Mouse (Mus musculus) kidney, postnatal 10 days (tissue): ENCODE measurements around the gene Clpp.
A peak's percentile ranks its signal among the peaks of the same experiment; 100 is the strongest.

Experiments used
- DNase-seq: peaks from one replicate; pipeline ENCODE4 v3.0.0; 2021; ENCODE audit warnings: mixed read lengths

Clpp gene

GRCm38 (mm10) chr17:56990115-56990746 is at the start of gene Clpp:
Clpp (plus strand) TSS chr17:56990305.
- DNase-seq: peak; percentile 97

- peak; percentile 66 for DNase-seq
These were observed 39.2 kb upstream of the Clpp start for GRCm38 (mm10) chr17:56950915-56951314.

- no peak for DNase-seq
These were observed 37.5 kb upstream of the Clpp start for GRCm38 (mm10) chr17:56952639-56953038.

- no peak for DNase-seq
These were observed 35.2 kb upstream of the Clpp start for GRCm38 (mm10) chr17:56954871-56955270.

- no peak for DNase-seq
These were observed 32.2 kb upstream of the Clpp start for GRCm38 (mm10) chr17:56957763-56958429.

- DNase-seq: no peak
These were observed 31.4 kb upstream of the Clpp start for GRCm38 (mm10) chr17:56958667-56959066.

- DNase-seq: no peak
These were observed 28.2 kb upstream of the Clpp start for GRCm38 (mm10) chr17:56961880-56962279.

GRCm38 (mm10) chr17:56962642-56963405 is 27.3 kb upstream of the Clpp start:
- DNase-seq: no peak

GRCm38 (mm10) chr17:56963646-56964045 is 26.5 kb upstream of the Clpp start:
- DNase-seq: no peak

- no peak for DNase-seq
These were observed 20.8 kb upstream of the Clpp start for GRCm38 (mm10) chr17:56969321-56969720.

GRCm38 (mm10) chr17:56970081-56970480 is 20.0 kb upstream of the Clpp start:
- no peak for DNase-seq

- no peak for DNase-seq
These were observed 16.0 kb upstream of the Clpp start for GRCm38 (mm10) chr17:56973956-56974707.

GRCm38 (mm10) chr17:56974708-56975240 is 15.3 kb upstream of the Clpp start:
- DNase-seq: no peak

GRCm38 (mm10) chr17:56975391-56975790 is 14.7 kb upstream of the Clpp start:
- no peak for DNase-seq

GRCm38 (mm10) chr17:56976531-56977390 is 13.3 kb upstream of the Clpp start:
- DNase-seq: no peak

GRCm38 (mm10) chr17:56979524-56979923 is 10.6 kb upstream of the Clpp start:
- no peak for DNase-seq

GRCm38 (mm10) chr17:56981049-56981448 is 9.1 kb upstream of the Clpp start:
- DNase-seq: no peak

- DNase-seq: no peak
These were observed 8.1 kb upstream of the Clpp start, which contains the start of gene Acer1 for GRCm38 (mm10) chr17:56982013-56982412. Acer1 (minus strand) TSS chr17:56982126.

GRCm38 (mm10) chr17:56984886-56985285 is 5.2 kb upstream of the Clpp start:
- DNase-seq: no peak

- no peak for DNase-seq
These were observed 4.4 kb upstream of the Clpp start for GRCm38 (mm10) chr17:56985656-56986055.

GRCm38 (mm10) chr17:56986105-56986805 is 3.9 kb upstream of the Clpp start:
- DNase-seq: no peak
